Mouse (Mus musculus) embryo, embryonic 10 days (tissue): ENCODE measurements around the gene Mlec.
A peak's percentile ranks its signal among the peaks of the same experiment; 100 is the strongest.

ENCODE experiments used
- DNase-seq: peaks from one replicate; pipeline ENCODE4 v3.0.0-alpha.2; 2015; ENCODE audit warnings: low spot score

The Mlec gene

DNA sequence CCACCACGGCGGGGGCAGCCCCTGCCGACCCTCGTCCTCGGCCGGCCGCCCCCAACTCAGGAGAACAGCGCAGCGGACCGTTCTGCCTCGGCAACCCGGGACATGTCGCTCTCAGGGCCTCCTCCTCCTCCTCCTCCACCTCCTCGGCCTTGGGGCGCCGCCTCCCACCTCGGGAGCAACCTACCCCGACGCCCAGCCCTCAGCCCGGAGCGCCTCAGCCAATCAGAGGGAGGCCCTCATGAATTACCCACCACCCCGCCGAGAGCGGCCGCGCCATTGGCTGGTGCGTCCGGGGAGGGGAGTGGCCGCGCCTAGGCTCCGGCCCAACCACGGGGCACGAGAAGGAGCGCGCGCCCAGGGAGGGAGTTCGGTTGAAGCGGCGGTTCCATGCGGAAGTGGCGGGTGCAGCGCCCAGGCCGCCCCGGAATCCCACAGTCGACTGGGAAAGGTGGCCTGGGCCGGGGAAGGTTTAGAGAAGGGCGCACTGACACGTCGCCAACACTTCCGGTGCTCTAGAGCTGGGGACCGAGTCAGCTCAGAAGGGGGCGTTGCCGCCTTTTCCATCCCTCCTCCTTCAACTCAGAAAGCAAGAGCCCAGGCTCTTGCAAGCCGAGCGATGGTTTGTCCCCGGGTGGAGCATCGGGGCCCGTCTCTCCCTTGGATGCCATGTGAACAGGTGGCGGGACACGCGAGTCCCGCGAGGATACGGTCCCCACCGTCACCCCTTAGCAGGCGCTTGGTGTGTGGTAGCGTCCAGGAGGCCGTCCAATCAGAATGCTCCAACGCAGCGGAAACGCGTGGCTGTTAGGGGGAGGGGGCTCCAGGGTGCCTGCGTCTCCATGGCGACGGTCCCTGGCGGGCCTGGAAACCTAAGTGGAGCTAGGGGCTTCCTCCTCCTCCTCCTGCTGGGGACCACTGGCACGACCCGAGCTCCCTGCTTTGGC is at the start of gene Mlec:
Gene Mlec, minus strand, starts transcription at position 140 of the 944 bp plus-strand sequence.
- peak; percentile 99 for DNase-seq

GRCm38 (mm10) chr5:115207244-115207643 is 49.3 kb upstream of the Mlec start:
- no peak for DNase-seq

- DNase-seq = peak; percentile 88
Observed at GRCm38 (mm10) chr5:115204562-115205311, 46.8 kb upstream of the Mlec start.

DNA sequence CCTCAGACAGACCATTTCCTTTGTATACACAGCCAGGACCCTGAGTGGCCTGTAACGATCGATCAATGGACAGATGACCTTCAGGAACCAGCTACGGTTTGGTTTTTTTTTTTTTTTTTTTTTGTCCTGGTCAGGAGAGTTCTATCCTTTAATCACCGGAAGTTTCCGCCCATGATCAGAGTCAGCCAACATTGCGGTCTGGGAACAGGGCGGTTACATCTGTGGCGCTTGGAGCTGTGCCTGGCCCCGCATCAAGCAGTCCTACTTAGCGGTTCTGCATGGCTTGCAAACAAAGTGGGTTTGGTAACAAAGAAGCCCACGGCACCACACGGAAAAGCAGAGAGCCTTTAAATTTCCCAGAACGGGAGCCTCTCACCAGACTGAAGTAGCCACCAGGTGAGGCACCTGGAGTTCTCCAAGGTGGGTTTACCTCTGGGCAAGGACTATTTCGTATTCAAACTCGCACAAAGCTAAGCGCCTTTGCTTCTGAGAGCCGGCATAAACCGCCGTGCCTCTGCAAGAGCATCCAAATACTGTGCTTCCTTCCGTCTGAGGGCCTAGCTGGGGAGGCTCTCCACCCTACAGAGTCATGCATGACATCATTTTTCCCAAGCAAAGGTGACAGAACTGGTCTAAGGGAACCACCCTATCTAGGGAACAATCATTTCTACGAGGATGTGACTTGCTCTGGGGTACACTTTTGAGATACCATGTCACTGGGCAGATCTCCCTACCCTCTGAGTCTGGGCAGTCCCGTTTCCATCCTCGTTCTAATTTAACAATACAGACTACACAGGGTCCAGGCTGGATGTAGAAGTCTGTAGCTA is 46.0 kb upstream of the Mlec start:
- DNase-seq = no peak

- no peak for DNase-seq
Observed at GRCm38 (mm10) chr5:115194626-115195221, 36.7 kb upstream of the Mlec start.

- peak; percentile 77 for DNase-seq
Observed at GRCm38 (mm10) chr5:115193669-115194625, 36.0 kb upstream of the Mlec start, which contains the start of gene Cabp1. TSS of gene Cabp1 (minus strand) at chr5:115194381.

DNA sequence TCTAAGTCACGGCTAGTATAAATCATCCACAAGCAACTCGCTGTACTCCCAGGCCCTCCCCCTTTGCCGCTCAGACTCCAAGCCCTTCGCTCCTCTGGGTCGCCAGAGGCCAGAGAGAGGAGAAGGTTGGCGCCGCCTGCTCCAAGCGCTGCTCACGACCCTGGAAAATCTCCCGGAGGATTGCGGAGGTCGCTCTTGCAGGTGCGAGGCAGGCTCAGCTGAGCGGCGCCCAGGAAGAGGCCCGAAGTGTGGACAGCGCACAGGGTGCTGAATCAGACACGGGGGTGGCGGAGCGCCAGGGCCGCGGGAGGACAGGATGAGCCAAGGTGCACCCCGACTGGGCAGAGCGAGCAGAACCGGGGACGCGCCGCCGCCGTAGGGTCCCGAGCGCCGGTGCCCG is 35.2 kb upstream of the Mlec start:
- DNase-seq = peak; percentile 61

GRCm38 (mm10) chr5:115192828-115193195 is 34.8 kb upstream of the Mlec start:
- no peak for DNase-seq

DNA sequence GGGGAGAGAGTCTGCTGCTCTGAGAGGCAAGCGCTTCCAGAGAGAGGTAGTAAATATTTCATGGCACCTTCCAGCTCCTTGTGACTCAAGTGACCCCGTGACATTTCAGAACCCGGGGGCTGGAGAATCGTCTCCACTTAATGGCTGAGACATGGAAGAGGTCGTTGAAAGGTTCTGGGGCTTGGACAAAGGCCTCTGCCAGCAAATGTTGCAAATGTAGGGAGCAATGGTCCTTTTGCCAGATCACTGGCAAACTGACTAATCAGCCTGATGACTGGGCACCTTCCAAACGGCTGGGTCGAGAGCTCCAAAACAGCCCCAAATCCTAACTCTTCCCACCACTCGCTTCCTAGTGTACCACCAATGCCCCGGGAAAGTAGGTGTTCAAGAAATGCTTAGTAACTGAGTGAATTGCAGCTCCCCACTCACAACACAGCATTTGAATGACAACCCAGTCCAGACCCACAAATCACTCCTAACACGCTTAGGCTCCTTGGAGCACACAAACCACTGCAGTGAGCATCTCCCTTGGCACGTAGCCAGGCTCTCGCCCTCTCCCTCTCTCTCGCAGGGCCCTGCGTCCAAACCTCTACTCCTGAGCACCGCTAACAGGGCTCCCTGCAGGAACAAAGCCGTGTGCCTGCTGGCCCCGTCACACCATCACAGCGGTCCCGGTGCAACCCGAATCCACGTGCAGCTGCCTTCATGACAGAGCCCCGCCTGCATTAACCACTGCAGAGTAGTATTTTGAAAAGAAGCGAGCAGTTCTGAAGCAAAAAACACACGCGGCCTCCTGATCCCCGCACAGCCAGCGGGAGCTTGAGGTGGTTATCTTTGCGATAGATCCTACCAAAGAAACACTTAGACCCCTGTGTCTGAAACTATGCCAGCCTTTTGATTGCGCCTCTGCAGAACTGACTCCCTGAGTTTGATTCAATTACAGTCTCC is 34.2 kb upstream of the Mlec start:
- no peak for DNase-seq

GRCm38 (mm10) chr5:115190081-115190480 is 32.1 kb upstream of the Mlec start:
- no peak for DNase-seq

DNA sequence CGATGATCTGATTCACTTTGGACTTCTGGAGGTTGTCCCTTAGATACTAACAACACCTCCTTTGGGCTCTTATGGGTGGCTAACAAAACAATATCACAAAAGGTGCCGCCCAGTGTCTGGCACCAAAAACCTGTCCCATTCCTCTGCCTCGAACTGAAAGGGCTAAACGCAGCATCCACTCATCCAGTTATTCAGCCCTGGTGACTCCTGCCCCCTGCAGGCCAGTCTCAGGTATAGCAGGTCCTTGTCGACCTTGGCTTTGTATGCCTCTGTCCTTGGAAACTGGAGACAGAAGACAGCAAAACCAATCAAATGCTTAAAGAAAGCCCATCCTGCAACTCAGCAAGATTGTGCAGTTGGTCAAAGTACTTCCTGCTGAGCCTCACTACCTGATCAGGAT is 30.8 kb upstream of the Mlec start:
- DNase-seq = peak; percentile 65

- DNase-seq = peak; percentile 91
Observed at GRCm38 (mm10) chr5:115187188-115188131, 29.5 kb upstream of the Mlec start.

DNA sequence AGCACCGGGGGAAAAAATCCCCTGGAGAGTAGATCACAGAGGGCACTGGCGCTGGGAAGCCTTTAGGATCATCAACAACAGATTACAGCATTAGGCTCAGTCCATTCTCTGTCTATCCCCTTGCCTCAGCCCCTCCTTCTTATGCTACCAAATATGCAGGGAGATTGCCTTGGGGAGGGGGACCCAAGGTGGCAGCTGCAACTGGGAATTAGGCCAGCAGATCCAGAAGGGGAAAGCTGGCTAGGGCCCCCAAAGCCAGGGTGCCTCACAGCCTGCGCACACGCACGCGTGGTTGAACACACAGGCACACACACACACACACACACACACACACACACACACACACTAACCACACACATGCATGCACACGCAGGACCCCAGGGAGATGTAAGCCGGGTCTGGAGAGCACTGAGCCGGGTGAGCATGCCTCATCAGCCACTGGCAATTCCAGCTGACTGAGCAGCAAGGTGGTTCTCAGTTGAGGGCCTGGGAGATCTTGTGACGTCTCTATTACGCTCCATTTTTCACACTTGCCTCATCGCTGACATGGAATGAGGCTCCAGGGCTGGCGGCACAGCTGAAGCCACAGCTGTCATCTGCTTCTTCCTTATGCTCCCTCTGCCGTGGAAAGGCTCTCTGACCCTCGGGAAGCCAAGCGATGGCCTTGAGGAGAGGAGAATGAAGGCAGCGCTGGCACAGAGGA is 28.5 kb upstream of the Mlec start:
- DNase-seq = peak; percentile 57

GRCm38 (mm10) chr5:115184726-115185125 is 26.7 kb upstream of the Mlec start:
- DNase-seq = peak; percentile 66

- no peak for DNase-seq
Observed at GRCm38 (mm10) chr5:115183482-115183881, 25.5 kb upstream of the Mlec start.

- no peak for DNase-seq
Observed at GRCm38 (mm10) chr5:115182925-115183324, 24.9 kb upstream of the Mlec start.

DNA sequence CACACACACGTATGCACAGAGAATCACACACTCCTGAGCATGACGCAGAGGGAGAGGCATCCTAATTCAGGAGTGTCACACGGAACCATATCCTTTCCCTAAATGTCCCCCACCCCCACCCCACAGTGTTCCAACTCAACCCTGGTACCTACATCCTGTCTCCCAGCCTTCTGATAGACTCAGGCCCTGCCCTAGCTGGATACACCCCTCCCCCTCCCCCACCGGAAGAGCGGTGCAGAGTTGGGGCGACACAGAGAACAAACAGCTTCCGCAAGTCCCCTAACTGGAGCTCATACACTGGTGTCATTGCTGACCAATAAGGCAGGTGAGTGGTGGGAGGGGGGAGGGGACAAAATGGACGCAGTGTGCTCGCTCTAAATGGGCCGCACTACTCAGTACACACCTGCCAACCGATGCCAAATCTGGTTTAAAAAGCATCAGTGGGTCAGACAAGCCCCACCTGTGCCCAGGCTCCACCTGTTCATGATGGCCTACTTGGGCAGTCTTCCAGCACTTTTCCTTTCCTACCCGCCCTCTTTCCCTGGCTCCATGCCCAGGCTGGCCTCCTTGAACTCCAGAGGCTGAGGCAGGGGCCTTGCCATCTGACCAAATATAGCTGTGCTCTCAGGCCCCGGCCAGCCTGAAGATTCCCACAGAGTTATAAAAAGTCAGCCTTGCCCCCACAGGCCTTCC is 23.4 kb upstream of the Mlec start:
- no peak for DNase-seq
